Mouse (Mus musculus): Measurements from ENCODE around the gene Numb. TPM values are rescaled to one million over a fixed set of nuclear protein-coding genes. Genes with fewer than 3 reads are reported as not detected.

The Numb gene
- polyA plus RNA-seq, 1 experiment from 2014 or later = 16.3 TPM

- Histone ChIP-seq H3K9ac (replicated peaks; ENCODE audit: low read depth, low read length) (no peak overlapping the region), H3K4me2 (ENCODE audit: low read length) (no peak overlapping the region), H3K4me1 (replicated peaks; ENCODE audit: control insufficient read depth, insufficient read depth, low read length) (no peaks in the 10 kb centered on the region; the same call in 1 of the 2 replicates), H3K27me3 (replicated peaks; ENCODE audit: control insufficient read depth, insufficient read depth, low read length) (no peaks in the 10 kb centered on the region), H3K9me3 (ENCODE audit: control insufficient read depth, low read length) (no peaks in the 10 kb centered on the region), H3K36me3 (ENCODE audit: control insufficient read depth, insufficient read depth) (no peaks in the 10 kb centered on the region), H3K4me3 (replicated peaks; ENCODE audit: low read length) (no peak overlapping the region), H3K27ac (ENCODE audit: low read length) (no peak overlapping the region)
- WGBS = 98% methylated on average over 2 of the region's 2 CpGs
- ATAC-seq = no peak
Measured at GRCm38 (mm10) chr12:83847877-83848276, 73.9 kb downstream of the Numb start.

- Histone ChIP-seq H3K4me2 (ENCODE audit: low read length) (no peak overlapping the region), H3K9ac (replicated peaks; ENCODE audit: low read depth, low read length) (no peak overlapping the region), H3K27me3 (replicated peaks; ENCODE audit: control insufficient read depth, insufficient read depth, low read length) (no peaks in the 10 kb centered on the region), H3K27ac (ENCODE audit: low read length) (no peak overlapping the region), H3K4me1 (replicated peaks; ENCODE audit: control insufficient read depth, insufficient read depth, low read length) (no peaks in the 10 kb centered on the region), H3K4me3 (replicated peaks; ENCODE audit: low read length) (no peak overlapping the region), H3K36me3 (ENCODE audit: control insufficient read depth, insufficient read depth) (no peaks in the 10 kb centered on the region), H3K9me3 (ENCODE audit: control insufficient read depth, low read length) (no peaks in the 10 kb centered on the region)
- 94% methylated on average over 3 of the region's 3 CpGs for WGBS
- ATAC-seq = no peak
Measured at GRCm38 (mm10) chr12:83842678-83843440, 78.9 kb downstream of the Numb start.

- no peak for ATAC-seq
- 94% methylated on average over 10 of the region's 10 CpGs for WGBS
- Histone ChIP-seq H3K9me3 (ENCODE audit: control insufficient read depth, low read length) (no peaks in the 10 kb centered on the region), H3K9ac (replicated peaks; ENCODE audit: low read depth, low read length) (no peak overlapping the region), H3K27ac (ENCODE audit: low read length) (no peak overlapping the region), H3K4me1 (replicated peaks; ENCODE audit: control insufficient read depth, insufficient read depth, low read length) (no peaks in the 10 kb centered on the region), H3K27me3 (replicated peaks; ENCODE audit: control insufficient read depth, insufficient read depth, low read length) (no peaks in the 10 kb centered on the region), H3K4me2 (ENCODE audit: low read length) (no peak overlapping the region), H3K4me3 (replicated peaks; ENCODE audit: low read length) (no peak overlapping the region), H3K36me3 (ENCODE audit: control insufficient read depth, insufficient read depth) (peaks cover 5% of the 10 kb centered on the region; the same call in 1 of the 2 replicates)
Measured at GRCm38 (mm10) chr12:83841409-83842190, 80.1 kb downstream of the Numb start.

GRCm38 (mm10) chr12:83833979-83834378 is 87.8 kb downstream of the Numb start:
- Histone ChIP-seq H3K9ac (replicated peaks; ENCODE audit: low read depth, low read length) (no peak overlapping the region), H3K4me1 (replicated peaks; ENCODE audit: control insufficient read depth, insufficient read depth, low read length) (no peaks in the 10 kb centered on the region), H3K27me3 (replicated peaks; ENCODE audit: control insufficient read depth, insufficient read depth, low read length) (no peaks in the 10 kb centered on the region), H3K9me3 (ENCODE audit: control insufficient read depth, low read length) (no peaks in the 10 kb centered on the region), H3K4me3 (replicated peaks; ENCODE audit: low read length) (no peak overlapping the region), H3K4me2 (ENCODE audit: low read length) (no peak overlapping the region), H3K27ac (ENCODE audit: low read length) (no peak overlapping the region), H3K36me3 (ENCODE audit: control insufficient read depth, insufficient read depth) (peaks cover 8% of the 10 kb centered on the region; the same call in 1 of the 2 replicates)
- ATAC-seq = no peak
- WGBS = 100% methylated on average over 3 of the region's 3 CpGs

- Histone ChIP-seq H3K4me3 (replicated peaks; ENCODE audit: low read length) (no peak overlapping the region), H3K27me3 (replicated peaks; ENCODE audit: control insufficient read depth, insufficient read depth, low read length) (no peaks in the 10 kb centered on the region), H3K36me3 (ENCODE audit: control insufficient read depth, insufficient read depth) (0 out of 2 replicates have a peak, but pooled peaks cover 3% of the 10 kb centered on the region), H3K9ac (replicated peaks; ENCODE audit: low read depth, low read length) (no peak overlapping the region), H3K4me2 (ENCODE audit: low read length) (no peak overlapping the region), H3K27ac (ENCODE audit: low read length) (no peak overlapping the region), H3K4me1 (replicated peaks; ENCODE audit: control insufficient read depth, insufficient read depth, low read length) (no peaks in the 10 kb centered on the region), H3K9me3 (ENCODE audit: control insufficient read depth, low read length) (no peaks in the 10 kb centered on the region)
- no peak for ATAC-seq
- 79% methylated on average over 3 of the region's 3 CpGs for WGBS
Measured at GRCm38 (mm10) chr12:83830424-83830823, 91.3 kb downstream of the Numb start.

GRCm38 (mm10) chr12:83816616-83817015 is 105.1 kb downstream of the Numb start:
- Histone ChIP-seq H3K9ac (replicated peaks; ENCODE audit: low read depth, low read length) (no peak overlapping the region), H3K9me3 (ENCODE audit: control insufficient read depth, low read length) (no peaks in the 10 kb centered on the region), H3K27ac (ENCODE audit: low read length) (no peak overlapping the region), H3K4me2 (ENCODE audit: low read length) (no peak overlapping the region), H3K36me3 (ENCODE audit: control insufficient read depth, insufficient read depth) (no peaks in the 10 kb centered on the region), H3K27me3 (replicated peaks; ENCODE audit: control insufficient read depth, insufficient read depth, low read length) (no peaks in the 10 kb centered on the region), H3K4me1 (replicated peaks; ENCODE audit: control insufficient read depth, insufficient read depth, low read length) (no peaks in the 10 kb centered on the region), H3K4me3 (replicated peaks; ENCODE audit: low read length) (no peak overlapping the region)
- no peak for ATAC-seq
- 85% methylated on average over 1 of the region's 1 CpGs for WGBS

GRCm38 (mm10) chr12:83811901-83812300 is 109.8 kb downstream of the Numb start:
- no peak overlapping the region for H3K9ac ChIP-seq (replicated peaks; ENCODE audit: low read depth, low read length)
- no peaks in the 10 kb centered on the region for H3K9me3 ChIP-seq (ENCODE audit: control insufficient read depth, low read length)
- no peaks in the 10 kb centered on the region for H3K27me3 ChIP-seq (replicated peaks; ENCODE audit: control insufficient read depth, insufficient read depth, low read length)
- H3K4me3 ChIP-seq (replicated peaks; ENCODE audit: low read length) = no peak overlapping the region
- H3K4me1 ChIP-seq (replicated peaks; ENCODE audit: control insufficient read depth, insufficient read depth, low read length) = no peaks in the 10 kb centered on the region
- no peak for ATAC-seq
- no peak overlapping the region for H3K4me2 ChIP-seq (ENCODE audit: low read length)
- H3K36me3 ChIP-seq (ENCODE audit: control insufficient read depth, insufficient read depth) = peaks cover 6% of the 10 kb centered on the region; the same call in 1 of the 2 replicates
- H3K27ac ChIP-seq (ENCODE audit: low read length) = no peak overlapping the region
- WGBS = 91% methylated on average over 3 of the region's 3 CpGs

GRCm38 (mm10) chr12:83803641-83804040 is 118.1 kb downstream of the Numb start:
- Histone ChIP-seq H3K27ac (ENCODE audit: low read length) (no peak overlapping the region), H3K36me3 (ENCODE audit: control insufficient read depth, insufficient read depth) (peaks cover 31% of the 10 kb centered on the region), H3K27me3 (replicated peaks; ENCODE audit: control insufficient read depth, insufficient read depth, low read length) (no peaks in the 10 kb centered on the region), H3K4me2 (ENCODE audit: low read length) (no peak overlapping the region), H3K4me3 (replicated peaks; ENCODE audit: low read length) (no peak overlapping the region), H3K9ac (replicated peaks; ENCODE audit: low read depth, low read length) (no peak overlapping the region), H3K4me1 (replicated peaks; ENCODE audit: control insufficient read depth, insufficient read depth, low read length) (0 out of 2 replicates have a peak, but pooled peaks cover 3% of the 10 kb centered on the region), H3K9me3 (ENCODE audit: control insufficient read depth, low read length) (peaks cover 3% of the 10 kb centered on the region)
- 96% methylated on average over 7 of the region's 7 CpGs for WGBS
- ATAC-seq = no peak

- Histone ChIP-seq H3K9ac (replicated peaks; ENCODE audit: low read depth, low read length) (no peak overlapping the region), H3K4me1 (replicated peaks; ENCODE audit: control insufficient read depth, insufficient read depth, low read length) (0 out of 2 replicates have a peak, but pooled peaks cover 3% of the 10 kb centered on the region), H3K9me3 (ENCODE audit: control insufficient read depth, low read length) (peaks cover 3% of the 10 kb centered on the region), H3K4me3 (replicated peaks; ENCODE audit: low read length) (no peak overlapping the region), H3K36me3 (ENCODE audit: control insufficient read depth, insufficient read depth) (peaks cover 20% of the 10 kb centered on the region), H3K27me3 (replicated peaks; ENCODE audit: control insufficient read depth, insufficient read depth, low read length) (no peaks in the 10 kb centered on the region), H3K27ac (ENCODE audit: low read length) (no peak overlapping the region), H3K4me2 (ENCODE audit: low read length) (no peak overlapping the region)
- WGBS = 52% methylated on average over 9 of the region's 9 CpGs
- no peak for ATAC-seq
Measured at GRCm38 (mm10) chr12:83800943-83801342, 120.8 kb downstream of the Numb start.
